Mouse (Mus musculus) midbrain, embryonic 14.5 days (tissue): ENCODE measurements around the gene Sprn. TPM values are rescaled to one million over a fixed set of nuclear protein-coding genes. Genes with fewer than 3 reads are reported as not detected.

ENCODE experiments used
- ATAC-seq: fragments of 200-750 bp; cut with Nextera tagmentation; 2 replicates; pipeline ENCODE4 v1.8.0; 2017; ENCODE audit warnings: moderate number of reproducible peaks, moderate library complexity; ENCODE audit not compliant: low FRiP score, low TSS enrichment
- DNase-seq: peaks from one replicate; pipeline ENCODE4 v3.0.0-alpha.2; 2015
- H3K27ac ChIP-seq: fragments of 300-500 bp; sonication (generic); replicated peaks from 2 replicates; pipeline ENCODE4 v1.5.1; 2014; ENCODE audit warnings: mild to moderate bottlenecking, low read depth, low read length, moderate library complexity
- H3K27me3 ChIP-seq: fragments of 300-500 bp; sonication (generic); 2 replicates; pipeline ENCODE4 v1.6.1; 2014; ENCODE audit warnings: low read length, control low read depth, mixed read lengths; ENCODE audit not compliant: control insufficient read depth, insufficient read depth
- H3K36me3 ChIP-seq: fragments of 300-500 bp; sonication (generic); 2 replicates; pipeline ENCODE4 v1.6.1; 2014; ENCODE audit warnings: low read length, control low read depth; ENCODE audit not compliant: control insufficient read depth, insufficient read depth
- H3K4me1 ChIP-seq: fragments of 300-500 bp; sonication (generic); 2 replicates; pipeline ENCODE4 v1.6.1; 2014; ENCODE audit warnings: mild to moderate bottlenecking, antibody characterized with exemption, low read length, control low read depth; ENCODE audit not compliant: control insufficient read depth, insufficient read depth
- H3K4me2 ChIP-seq: fragments of 300-500 bp; sonication (generic); 2 replicates; pipeline ENCODE4 v1.6.1; 2014; ENCODE audit warnings: mild to moderate bottlenecking, low read length, moderate library complexity
- H3K4me3 ChIP-seq: fragments of 300-500 bp; sonication (generic); replicated peaks from 2 replicates; pipeline ENCODE4 v1.5.1; 2014; ENCODE audit warnings: low read depth, low read length
- H3K9ac ChIP-seq: fragments of 300-500 bp; sonication (generic); replicated peaks from 2 replicates; pipeline ENCODE4 v1.6.1; 2014; ENCODE audit warnings: mild to moderate bottlenecking, low read length, moderate library complexity
- H3K9me3 ChIP-seq: fragments of 300-500 bp; sonication (generic); 2 replicates; pipeline ENCODE4 v1.6.1; 2016; ENCODE audit warnings: low read length, control low read depth, mixed read lengths; ENCODE audit not compliant: control insufficient read depth
- WGBS: fragments of 180-500 bp; shearing (Covaris S2); extraction: QIAGEN DNeasy Blood & Tissue Kit; methylation state at CpG from one replicate; pipeline ENCODE4 v1.1.7; 2014; 5-methylcytosine and 5-hydroxymethylcytosine counted together
- polyA plus RNA-seq: library from polyadenylated mRNA; unstranded; fragments of >200 nt; fragmentation: Nextera tagmentation; extraction: Ambion mirVana; gene quantifications from 2 replicates; pipeline ENCODE4 v1.2.1, GENCODE M21; 2014

The Sprn gene
- polyA plus RNA-seq, 1 experiment from 2014 or later = 14.4 TPM

GRCm38 (mm10) chr7:140121338-140121910 is 33.3 kb downstream of the Sprn start:
- Histone ChIP-seq H3K4me1 (peaks cover 13% of the 10 kb centered on the region; the same call in 1 of the 2 replicates), H3K4me3 (no peak overlapping the region), H3K36me3 (no peaks in the 10 kb centered on the region), H3K9me3 (no peaks in the 10 kb centered on the region), H3K27me3 (no peaks in the 10 kb centered on the region), H3K27ac (no peak overlapping the region), H3K4me2 (no peak overlapping the region), H3K9ac (no peak overlapping the region)
- 79% methylated on average over 12 of the region's 13 CpGs for WGBS
- no peak for DNase-seq
- ATAC-seq = no peak

GRCm38 (mm10) chr7:140120484-140120883 is 34.2 kb downstream of the Sprn start:
- ATAC-seq (no peak), DNase-seq (no peak)
- H3K9ac ChIP-seq = no peak overlapping the region
- no peaks in the 10 kb centered on the region for H3K27me3 ChIP-seq
- no peak overlapping the region for H3K27ac ChIP-seq
- H3K36me3 ChIP-seq = no peaks in the 10 kb centered on the region
- WGBS = 89% methylated on average over 2 of the region's 2 CpGs
- peaks cover 12% of the 10 kb centered on the region; the same call in 1 of the 2 replicates for H3K4me1 ChIP-seq
- H3K9me3 ChIP-seq = no peaks in the 10 kb centered on the region
- H3K4me3 ChIP-seq = no peak overlapping the region
- no peak overlapping the region for H3K4me2 ChIP-seq

DNA sequence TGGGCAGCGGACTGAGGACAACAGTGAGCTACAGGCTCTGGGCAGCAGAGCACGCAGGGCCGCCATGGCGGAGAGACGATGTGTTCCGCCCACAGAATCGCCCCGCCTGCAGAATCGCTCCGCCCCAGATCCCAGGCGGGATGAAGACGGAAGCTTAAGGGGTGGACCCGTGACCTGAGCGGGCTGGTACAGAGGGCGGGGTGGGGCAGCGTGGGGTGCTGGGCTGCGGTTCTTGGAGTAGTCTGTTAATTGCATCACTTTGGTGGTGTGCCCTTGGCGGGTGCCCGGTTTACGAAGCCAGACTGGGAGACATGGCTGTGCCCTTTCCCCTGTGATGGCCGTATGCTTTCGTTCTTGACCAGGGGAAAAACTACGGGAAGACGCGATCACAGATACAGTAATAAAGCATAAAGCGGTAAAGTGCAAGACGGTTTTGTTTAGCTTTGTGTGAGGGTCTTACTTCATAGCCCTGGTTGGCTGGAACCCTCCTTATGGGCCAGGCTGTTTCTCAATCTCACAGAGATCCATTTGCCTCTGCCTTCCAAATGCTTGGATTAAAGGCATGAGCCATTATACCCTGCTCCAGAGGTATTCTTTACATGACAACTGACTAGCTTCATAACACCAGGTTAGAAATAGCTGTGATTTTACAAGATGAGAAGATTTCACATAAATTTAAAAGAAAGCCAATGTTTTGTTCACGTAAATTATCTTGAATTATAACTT is 38.2 kb downstream of the Sprn start, which contains the start of gene Echs1:
Gene Echs1 (minus strand): TSS at position 148 of the 726 bp plus-strand sequence.
- H3K27me3 ChIP-seq = no peaks in the 10 kb centered on the region
- peak within 1 kb of the TSS; percentile 70 for H3K4me3 ChIP-seq
- 4% methylated on average over 28 of the region's 28 CpGs for WGBS
- DNase-seq (peak; percentile 88), ATAC-seq (peak; percentile 93)
- peaks cover 15% of the 10 kb centered on the region for H3K36me3 ChIP-seq
- no peaks in the 10 kb centered on the region for H3K9me3 ChIP-seq
- H3K4me1 ChIP-seq = peaks cover 11% of the 10 kb centered on the region; the same call in 1 of the 2 replicates
- H3K27ac ChIP-seq = peak within 1 kb of the TSS; percentile 83
- H3K9ac ChIP-seq = peak within 1 kb of the TSS; percentile 93
- H3K4me2 ChIP-seq = peak within 1 kb of the TSS; percentile 80

- peak within 1 kb of the TSS; percentile 70 for H3K4me3 ChIP-seq
- no peaks in the 10 kb centered on the region for H3K9me3 ChIP-seq
- ATAC-seq (peak; percentile 55), DNase-seq (peak; percentile 66)
- peaks cover 11% of the 10 kb centered on the region; the same call in 1 of the 2 replicates for H3K4me1 ChIP-seq
- H3K4me2 ChIP-seq = peak within 1 kb of the TSS; percentile 80
- peak within 1 kb of the TSS; percentile 93 for H3K9ac ChIP-seq
- H3K27me3 ChIP-seq = no peaks in the 10 kb centered on the region
- WGBS = 5% methylated on average over 23 of the region's 23 CpGs
- H3K36me3 ChIP-seq = peaks cover 22% of the 10 kb centered on the region
- peak within 1 kb of the TSS; percentile 83 for H3K27ac ChIP-seq
Measured at GRCm38 (mm10) chr7:140115583-140116328, 38.9 kb downstream of the Sprn start, which contains the start of gene Paox. Gene Paox, plus strand, starts transcription at chr7:140115799.

DNA sequence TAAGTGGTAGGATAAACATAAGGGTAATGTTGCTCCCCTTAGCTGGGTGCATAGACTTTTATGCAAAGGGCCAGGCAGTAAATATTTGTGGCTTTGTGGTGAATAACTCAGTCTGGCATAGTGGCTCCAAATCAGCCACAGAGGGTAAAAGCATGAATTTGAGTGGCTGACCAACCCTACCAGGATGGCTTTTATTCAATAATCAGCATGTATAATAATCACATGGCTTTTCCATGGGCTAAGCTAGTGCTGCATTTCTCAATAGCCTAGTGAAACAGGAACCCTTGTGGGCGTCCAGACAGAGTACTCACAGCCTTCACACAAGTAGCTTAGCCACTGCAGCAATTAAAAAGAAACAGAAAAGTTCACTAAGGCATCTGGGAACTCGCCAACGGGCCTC is 42.7 kb downstream of the Sprn start:
- peaks cover 7% of the 10 kb centered on the region; the same call in 1 of the 2 replicates for H3K4me1 ChIP-seq
- no peak overlapping the region for H3K4me3 ChIP-seq
- ATAC-seq (no peak), DNase-seq (no peak)
- peaks cover 58% of the 10 kb centered on the region for H3K36me3 ChIP-seq
- H3K9ac ChIP-seq = no peak overlapping the region
- no peaks in the 10 kb centered on the region for H3K9me3 ChIP-seq
- no peak overlapping the region for H3K4me2 ChIP-seq
- H3K27ac ChIP-seq = no peak overlapping the region
- 74% methylated on average over 3 of the region's 3 CpGs for WGBS
- H3K27me3 ChIP-seq = no peaks in the 10 kb centered on the region

GRCm38 (mm10) chr7:140104009-140104408 is 50.7 kb downstream of the Sprn start:
- ATAC-seq = no peak
- H3K27ac ChIP-seq = no peak overlapping the region
- H3K9me3 ChIP-seq = no peaks in the 10 kb centered on the region
- H3K4me2 ChIP-seq = no peak overlapping the region
- no peak overlapping the region for H3K9ac ChIP-seq
- no peak overlapping the region for H3K4me3 ChIP-seq
- H3K36me3 ChIP-seq = peaks cover 37% of the 10 kb centered on the region
- H3K27me3 ChIP-seq = no peaks in the 10 kb centered on the region
- 90% methylated on average over 4 of the region's 4 CpGs for WGBS
- peaks cover 8% of the 10 kb centered on the region for H3K4me1 ChIP-seq
- no peak for DNase-seq

DNA sequence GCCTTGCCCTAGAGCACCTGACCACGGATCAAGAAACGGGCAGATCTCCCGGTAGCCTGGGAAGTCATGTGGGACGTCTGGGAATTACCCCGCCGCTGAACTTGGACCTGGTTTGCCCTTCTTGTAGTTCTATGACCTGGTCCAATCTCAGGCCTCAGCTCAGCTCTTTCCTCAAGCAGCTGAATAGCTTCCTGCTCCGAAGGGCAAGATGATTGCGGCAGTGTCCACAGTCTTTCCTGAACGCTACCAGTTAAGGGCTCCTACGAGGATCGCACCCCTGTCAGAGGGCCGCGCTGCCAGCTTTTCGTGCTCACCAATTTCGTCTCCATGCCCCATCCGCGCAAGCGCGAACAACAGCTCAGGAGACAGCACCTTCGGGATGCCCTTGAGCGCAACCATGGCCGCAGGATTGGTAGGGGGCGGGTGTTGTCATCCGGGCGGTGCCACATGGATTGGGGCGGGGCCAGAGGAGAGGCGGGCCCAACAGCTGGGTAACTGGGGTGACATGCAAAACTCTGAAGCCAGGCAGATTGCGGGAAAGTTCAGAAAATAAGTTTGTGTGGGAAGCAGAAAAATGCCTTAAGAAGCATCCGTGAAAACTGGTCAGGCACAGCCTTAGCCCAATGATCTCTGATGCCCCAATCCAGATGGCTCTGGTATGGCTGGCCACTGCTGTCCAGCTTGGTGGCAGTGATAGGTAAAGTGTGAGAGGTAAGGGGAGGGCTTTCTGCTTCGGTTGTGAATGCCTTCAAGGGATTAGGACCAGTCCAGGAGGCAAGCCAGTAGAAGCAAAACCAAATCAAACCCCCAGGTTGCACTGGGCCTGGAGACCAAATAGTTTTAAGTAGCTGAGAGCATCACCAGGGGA is 52.5 kb downstream of the Sprn start, which contains the start of gene Fuom:
Gene Fuom (minus strand): TSS at position 449 of the 868 bp plus-strand sequence.
- ATAC-seq = peak; percentile 73; the same call in 1 of the 2 replicates

DNA sequence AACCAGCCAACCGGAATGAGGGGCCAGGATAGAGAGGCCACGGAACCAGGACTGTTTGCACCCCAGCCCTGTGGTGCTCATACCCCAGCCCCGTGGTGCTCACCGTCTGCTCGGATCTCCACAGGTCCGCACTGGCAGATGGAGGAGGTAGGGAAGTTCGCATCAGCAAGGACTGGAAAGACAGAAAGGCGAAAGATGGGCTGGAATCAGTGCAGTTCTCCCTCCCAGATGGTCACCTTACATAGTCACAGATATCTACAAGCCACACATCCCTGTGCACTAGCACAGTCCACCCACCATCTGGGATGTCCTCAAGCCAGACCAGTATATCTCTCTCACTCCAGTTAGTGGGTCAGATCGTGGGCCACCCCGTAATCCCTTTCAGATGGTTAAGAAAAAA is 53.2 kb downstream of the Sprn start:
- no peak for ATAC-seq
- no peaks in the 10 kb centered on the region for H3K27me3 ChIP-seq
- WGBS = 68% methylated on average over 10 of the region's 10 CpGs
- no peak for DNase-seq
- peaks cover 8% of the 10 kb centered on the region for H3K4me1 ChIP-seq
- H3K4me2 ChIP-seq = peak overlapping the region; percentile 70
- no peaks in the 10 kb centered on the region for H3K9me3 ChIP-seq
- peak overlapping the region; percentile 60; the same call in 1 of the 2 replicates for H3K9ac ChIP-seq
- peaks cover 16% of the 10 kb centered on the region for H3K36me3 ChIP-seq
- no peak overlapping the region for H3K27ac ChIP-seq
- H3K4me3 ChIP-seq = peak overlapping the region; percentile 35

More for the DNA sequence above, 52.5 kb downstream of the Sprn start, which contains the start of gene Fuom:
- Histone ChIP-seq H3K27ac (no peak within 1 kb of the TSS), H3K4me3 (peak within 1 kb of the TSS; percentile 35), H3K4me1 (peaks cover 8% of the 10 kb centered on the region), H3K4me2 (peak within 1 kb of the TSS; percentile 70), H3K9me3 (no peaks in the 10 kb centered on the region), H3K27me3 (no peaks in the 10 kb centered on the region), H3K36me3 (peaks cover 22% of the 10 kb centered on the region), H3K9ac (peak within 1 kb of the TSS; percentile 60)
- peak; percentile 80 for DNase-seq
- under 1% methylated on average over 30 of the region's 30 CpGs for WGBS
